Mouse (Mus musculus) embryonic facial prominence, embryonic 11.5 days (tissue): ENCODE measurements around the gene Cmip. TPM values are rescaled to one million over a fixed set of nuclear protein-coding genes. Genes with fewer than 3 reads are reported as not detected.

ENCODE experiments used
- ATAC-seq: fragments of 200-750 bp; cut with Nextera tagmentation; replicated peaks from 2 replicates; pipeline ENCODE4 v1.8.0; 2017; ENCODE audit warnings: low read depth; ENCODE audit not compliant: insufficient number of reproducible peaks, low FRiP score, low TSS enrichment
- DNase-seq: peaks from one replicate; pipeline ENCODE4 v3.0.0-alpha.2; 2015; ENCODE audit warnings: low spot score
- H3K27ac ChIP-seq: fragments of 300-500 bp; sonication (generic); replicated peaks from 2 replicates; pipeline ENCODE4 v1.5.1; 2014; ENCODE audit warnings: mild to moderate bottlenecking, low read depth, low read length, control low read depth
- H3K27me3 ChIP-seq: fragments of 300-500 bp; sonication (generic); 2 replicates; pipeline ENCODE4 v1.6.1; 2014; ENCODE audit warnings: mild to moderate bottlenecking, low read length, moderate library complexity, mixed read lengths; ENCODE audit not compliant: control insufficient read depth, insufficient read depth
- H3K36me3 ChIP-seq: fragments of 300-500 bp; sonication (generic); replicated peaks from 2 replicates; pipeline ENCODE4 v1.6.1; 2014; ENCODE audit warnings: low read depth, mild to moderate bottlenecking, low read length, moderate library complexity, mixed read lengths; ENCODE audit not compliant: control insufficient read depth, insufficient read depth
- H3K4me1 ChIP-seq: fragments of 300-500 bp; sonication (generic); 2 replicates; pipeline ENCODE4 v1.6.1; 2014; ENCODE audit warnings: low read length, mixed read lengths; ENCODE audit not compliant: control insufficient read depth, insufficient read depth
- H3K4me2 ChIP-seq: fragments of 300-500 bp; sonication (generic); 2 replicates; pipeline ENCODE4 v1.6.1; 2014; ENCODE audit warnings: low read depth, mild to moderate bottlenecking, control low read depth, low read length, moderate library complexity
- H3K4me3 ChIP-seq: fragments of 300-500 bp; sonication (generic); 2 replicates; pipeline ENCODE4 v1.5.1; 2014; ENCODE audit warnings: low read depth, low read length, control low read depth
- H3K9ac ChIP-seq: fragments of 300-500 bp; sonication (generic); replicated peaks from 2 replicates; pipeline ENCODE4 v1.6.1; 2014; ENCODE audit warnings: mild to moderate bottlenecking, control low read depth, low read length
- H3K9me3 ChIP-seq: fragments of 300-500 bp; sonication (generic); replicated peaks from 2 replicates; pipeline ENCODE4 v1.6.1; 2016; ENCODE audit warnings: mild to moderate bottlenecking, low read length, inconsistent platforms, mixed read lengths; ENCODE audit not compliant: control insufficient read depth
- WGBS: fragments of 180-500 bp; shearing (Covaris S2); extraction: QIAGEN DNeasy Blood & Tissue Kit; methylation state at CpG from one replicate; pipeline ENCODE4 v1.1.7; 2014; 5-methylcytosine and 5-hydroxymethylcytosine counted together
- polyA plus RNA-seq: library from polyadenylated mRNA; unstranded; fragments of >200 nt; fragmentation: Nextera tagmentation; extraction: Ambion mirVana; gene quantifications from 2 replicates; pipeline ENCODE4 v1.2.1, GENCODE M21; 2014

Cmip gene
- polyA plus RNA-seq, 1 experiment from 2014 or later: 20.4 TPM

- no peak overlapping the region for H3K4me2 ChIP-seq
- H3K4me3 ChIP-seq: no peak overlapping the region
- no peaks in the 10 kb centered on the region for H3K27me3 ChIP-seq
- DNase-seq: peak; percentile 35
- 30% methylated on average over 19 of the region's 19 CpGs for WGBS
- H3K36me3 ChIP-seq: no peaks in the 10 kb centered on the region
- H3K4me1 ChIP-seq: peaks cover 10% of the 10 kb centered on the region; the same call in 1 of the 2 replicates
- no peak; the same call in 1 of the 2 replicates for ATAC-seq
- no peak overlapping the region for H3K9ac ChIP-seq
- no peak overlapping the region for H3K27ac ChIP-seq
- H3K9me3 ChIP-seq: no peaks in the 10 kb centered on the region
Observed at GRCm38 (mm10) chr8:117339296-117339957, 82.6 kb downstream of the Cmip start.

GRCm38 (mm10) chr8:117339958-117340651 is 83.2 kb downstream of the Cmip start:
- Histone ChIP-seq H3K4me3 (no peak overlapping the region), H3K9me3 (no peaks in the 10 kb centered on the region), H3K27me3 (no peaks in the 10 kb centered on the region), H3K36me3 (no peaks in the 10 kb centered on the region), H3K4me2 (no peak overlapping the region), H3K9ac (no peak overlapping the region), H3K27ac (no peak overlapping the region), H3K4me1 (peaks cover 4% of the 10 kb centered on the region; the same call in 1 of the 2 replicates)
- WGBS: 34% methylated on average over 11 of the region's 12 CpGs
- peak; percentile 30; the same call in 1 of the 2 replicates for ATAC-seq
- DNase-seq: no peak

GRCm38 (mm10) chr8:117340800-117341199 is 83.9 kb downstream of the Cmip start:
- ATAC-seq (no peak), DNase-seq (no peak)
- no peak overlapping the region for H3K27ac ChIP-seq
- H3K4me3 ChIP-seq: no peak overlapping the region
- 92% methylated on average over 12 of the region's 12 CpGs for WGBS
- no peaks in the 10 kb centered on the region for H3K27me3 ChIP-seq
- no peaks in the 10 kb centered on the region for H3K36me3 ChIP-seq
- no peaks in the 10 kb centered on the region for H3K9me3 ChIP-seq
- no peaks in the 10 kb centered on the region for H3K4me1 ChIP-seq
- H3K4me2 ChIP-seq: no peak overlapping the region
- H3K9ac ChIP-seq: no peak overlapping the region

GRCm38 (mm10) chr8:117342735-117343385 is 86.0 kb downstream of the Cmip start:
- Histone ChIP-seq H3K27ac (no peak overlapping the region), H3K27me3 (no peaks in the 10 kb centered on the region), H3K9me3 (no peaks in the 10 kb centered on the region), H3K36me3 (no peaks in the 10 kb centered on the region), H3K4me2 (no peak overlapping the region), H3K4me1 (no peaks in the 10 kb centered on the region), H3K4me3 (no peak overlapping the region), H3K9ac (no peak overlapping the region)
- ATAC-seq: no peak
- 84% methylated on average over 8 of the region's 8 CpGs for WGBS
- DNase-seq: no peak

- Histone ChIP-seq H3K4me2 (no peak overlapping the region), H3K36me3 (no peaks in the 10 kb centered on the region), H3K27ac (no peak overlapping the region), H3K4me3 (no peak overlapping the region), H3K4me1 (no peaks in the 10 kb centered on the region), H3K9me3 (no peaks in the 10 kb centered on the region), H3K27me3 (no peaks in the 10 kb centered on the region), H3K9ac (no peak overlapping the region)
- ATAC-seq (no peak), DNase-seq (no peak)
- WGBS: 80% methylated on average over 10 of the region's 10 CpGs
Observed at GRCm38 (mm10) chr8:117343484-117343883, 86.6 kb downstream of the Cmip start.

GRCm38 (mm10) chr8:117344899-117345298 is 88.0 kb downstream of the Cmip start:
- Histone ChIP-seq H3K9me3 (no peaks in the 10 kb centered on the region), H3K9ac (no peak overlapping the region), H3K27ac (no peak overlapping the region), H3K4me2 (no peak overlapping the region), H3K27me3 (no peaks in the 10 kb centered on the region), H3K4me1 (no peaks in the 10 kb centered on the region), H3K36me3 (no peaks in the 10 kb centered on the region), H3K4me3 (no peak overlapping the region)
- DNase-seq: no peak
- 86% methylated on average over 11 of the region's 11 CpGs for WGBS
- no peak for ATAC-seq

- H3K9me3 ChIP-seq: no peaks in the 10 kb centered on the region
- no peaks in the 10 kb centered on the region for H3K4me1 ChIP-seq
- no peak overlapping the region for H3K4me3 ChIP-seq
- H3K27ac ChIP-seq: no peak overlapping the region
- H3K27me3 ChIP-seq: no peaks in the 10 kb centered on the region
- no peak overlapping the region for H3K9ac ChIP-seq
- WGBS: 95% methylated on average over 11 of the region's 11 CpGs
- H3K4me2 ChIP-seq: no peak overlapping the region
- no peaks in the 10 kb centered on the region for H3K36me3 ChIP-seq
- ATAC-seq (no peak), DNase-seq (no peak)
Observed at GRCm38 (mm10) chr8:117345376-117345775, 88.5 kb downstream of the Cmip start.

GRCm38 (mm10) chr8:117347556-117347955 is 90.7 kb downstream of the Cmip start:
- Histone ChIP-seq H3K27ac (no peak overlapping the region), H3K9me3 (no peaks in the 10 kb centered on the region), H3K4me1 (no peaks in the 10 kb centered on the region), H3K27me3 (no peaks in the 10 kb centered on the region), H3K4me3 (no peak overlapping the region), H3K9ac (no peak overlapping the region), H3K4me2 (no peak overlapping the region), H3K36me3 (no peaks in the 10 kb centered on the region)
- DNase-seq (no peak), ATAC-seq (no peak)
- WGBS: 82% methylated on average over 4 of the region's 4 CpGs
